Mouse (Mus musculus) myocyte (in vitro differentiated cells): Measurements from ENCODE around the gene Tfap2e.

ENCODE experiments used
- CEBPB ChIP-seq: IDR thresholded peaks from 2 replicates; pipeline ENCODE4 v1.6.1; 2011; ENCODE audit warnings: mild to moderate bottlenecking, moderate library complexity; ENCODE audit not compliant: poor library complexity, insufficient read depth, severe bottlenecking
- E2F4 ChIP-seq: IDR thresholded peaks from one replicate; pipeline ENCODE4 v1.6.1; 2011; ENCODE audit warnings: mild to moderate bottlenecking, control low read depth, moderate library complexity; ENCODE audit not compliant: insufficient read depth
- MAX ChIP-seq: IDR thresholded peaks from one replicate; pipeline ENCODE4 v1.6.1; 2011; ENCODE audit warnings: low read depth, mild to moderate bottlenecking, control low read depth
- MYOD1 ChIP-seq, 3 experiments: IDR thresholded peaks; one replicate each; pipeline ENCODE4 v1.6.1; 2011; ENCODE audit warnings: control low read depth in 2 of 3, low read depth in 2 of 3, mild to moderate bottlenecking in 2 of 3, moderate library complexity in 1 of 3; ENCODE audit not compliant: insufficient read length in 2 of 3, control insufficient read depth in 1 of 3
- MYOG ChIP-seq, 3 experiments: IDR thresholded peaks; one replicate each; pipeline ENCODE4 v1.6.1; 2011; ENCODE audit warnings: control low read depth in 2 of 3, low read depth in 2 of 3, mild to moderate bottlenecking in 2 of 3; ENCODE audit not compliant: insufficient read length in 2 of 3, control insufficient read depth in 1 of 3, insufficient read depth in 1 of 3
- POLR2A ChIP-seq: IDR thresholded peaks from one replicate; pipeline ENCODE4 v1.6.1; 2011; ENCODE audit warnings: low read depth, mild to moderate bottlenecking, control low read depth, moderate library complexity; ENCODE audit not compliant: insufficient read length
- POLR2AphosphoS2 ChIP-seq: IDR thresholded peaks from one replicate; pipeline ENCODE4 v1.6.1; 2011; ENCODE audit warnings: low read depth, control low read depth; ENCODE audit not compliant: insufficient read length
- SRF ChIP-seq: IDR thresholded peaks from one replicate; pipeline ENCODE4 v1.6.1; 2011; ENCODE audit warnings: low read depth; ENCODE audit not compliant: control insufficient read depth, insufficient read length
- TCF12 ChIP-seq: IDR thresholded peaks from one replicate; pipeline ENCODE4 v1.6.1; 2011; ENCODE audit warnings: mild to moderate bottlenecking, control low read depth; ENCODE audit not compliant: poor library complexity, insufficient read depth, severe bottlenecking
- USF1 ChIP-seq: IDR thresholded peaks from one replicate; pipeline ENCODE4 v1.6.1; 2011; ENCODE audit warnings: low read depth, mild to moderate bottlenecking, control low read depth, moderate library complexity

DNA sequence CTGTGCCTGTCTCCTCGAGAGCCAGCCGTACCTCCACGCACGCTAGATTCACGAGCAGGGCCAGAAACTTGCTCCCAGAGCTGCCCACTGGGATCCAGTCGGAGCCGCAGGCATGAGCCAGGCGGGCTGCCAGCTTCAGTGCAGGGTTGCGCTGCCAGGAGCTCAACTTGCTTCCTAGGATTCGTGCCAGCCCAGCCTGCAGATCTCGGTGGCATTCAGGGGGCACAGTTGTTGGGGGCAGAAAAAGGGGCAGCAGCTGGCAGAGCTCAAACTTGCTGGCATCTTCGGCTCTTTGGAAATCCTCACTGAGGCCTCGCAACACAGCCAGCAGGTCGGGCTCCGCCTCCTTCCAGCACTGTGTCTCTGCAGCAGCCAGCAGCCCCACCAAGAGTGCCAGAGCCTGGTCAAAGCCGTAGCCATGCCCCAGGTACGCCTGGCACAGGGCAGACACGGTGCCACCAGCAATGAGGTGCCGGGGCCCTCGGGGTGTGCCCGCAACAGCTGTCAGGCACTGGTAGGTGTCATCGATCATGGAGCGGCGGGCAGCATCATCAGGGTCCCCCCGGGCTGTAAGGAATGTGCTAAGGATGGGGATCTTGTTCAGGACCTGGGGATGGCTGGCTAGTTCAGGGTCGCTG lies 14.1 kb upstream of the Tfap2e start:
- no peak for TF ChIP-seq MYOG (IDR thresholded peaks at IDR 0.05; ENCODE audit: control insufficient read depth in 1 of 3, insufficient read depth in 1 of 3, insufficient read length in 2 of 3, low read depth in 2 of 3)
- TF ChIP-seq POLR2A = no peak
- TF ChIP-seq POLR2AphosphoS2 = no peak
- TF ChIP-seq E2F4 = no peak
- TF ChIP-seq TCF12 = no peak
- no peak for TF ChIP-seq USF1
- no peak for TF ChIP-seq SRF
- no peak for TF ChIP-seq MYOD1 (IDR thresholded peaks at IDR 0.05; ENCODE audit: control insufficient read depth in 1 of 3, insufficient read length in 2 of 3, low read depth in 2 of 3)
- TF ChIP-seq CEBPB = no peak
- TF ChIP-seq MAX = no peak
